Mouse (Mus musculus) urinary bladder, postnatal 14 days (tissue): ENCODE measurements at regions not wholly inside any gene's neighbourhood (a gene's known extent, or its start where the extent isn't known, plus 50 kb on each side); places are given as distances from the start of the nearest gene placed in this dataset.

ENCODE experiments used
- DNase-seq: peaks from one replicate; pipeline ENCODE4 v3.0.0; 2021; ENCODE audit warnings: low spot score

GRCm38 (mm10) chr7:88544393-88544792, 114.3 kb downstream of the Rab38 start:
- DNase-seq: peak; percentile 77

- no peak for DNase-seq
Measured at GRCm38 (mm10) chr7:88544976-88545654, 115.0 kb downstream of the Rab38 start.

- no peak for DNase-seq
Measured at GRCm38 (mm10) chr7:88575073-88575472, 145.0 kb downstream of the Rab38 start.

- no peak for DNase-seq
Measured at GRCm38 (mm10) chr7:88600781-88601180, 170.7 kb downstream of the Rab38 start.
